Mouse (Mus musculus): ENCODE measurements at regions not wholly inside any gene's neighbourhood (a gene's known extent, or its start where the extent isn't known, plus 50 kb on each side); places are given as distances from the start of the nearest gene placed in this dataset.
A peak's percentile ranks its signal among the peaks of the same experiment; 100 is the strongest.
"Not testable (repeated sequence)": the region's sequence is repeated elsewhere in the genome, so short reads cannot be mapped to it uniquely, and the experiment has no call there.

GRCm38 (mm10) chr15:93024171-93024570 is 250.8 kb downstream of the Gxylt1 start:
- H3K4me1 ChIP-seq (ENCODE audit: control insufficient read depth, insufficient read depth, low read length): no peaks in the 10 kb centered on the region
- no peak overlapping the region for H3K9ac ChIP-seq (replicated peaks; ENCODE audit: low read depth, low read length)
- 53% methylated on average over 6 of the region's 6 CpGs for WGBS
- no peak for ATAC-seq (ENCODE audit: insufficient number of reproducible peaks, insufficient read depth, low FRiP score, low read depth)
- no peaks in the 10 kb centered on the region for H3K27me3 ChIP-seq (ENCODE audit: control insufficient read depth, insufficient read depth, low read length)
- no peaks in the 10 kb centered on the region for H3K36me3 ChIP-seq (ENCODE audit: control insufficient read depth, insufficient read depth, low read length)
- H3K27ac ChIP-seq (ENCODE audit: low read length): no peak overlapping the region
- no peak overlapping the region for H3K4me3 ChIP-seq (ENCODE audit: low read depth, low read length)
- no peak overlapping the region for H3K4me2 ChIP-seq (replicated peaks; ENCODE audit: low read depth, low read length)
- H3K9me3 ChIP-seq (ENCODE audit: control insufficient read depth, low read depth, low read length): no peaks in the 10 kb centered on the region

DNA sequence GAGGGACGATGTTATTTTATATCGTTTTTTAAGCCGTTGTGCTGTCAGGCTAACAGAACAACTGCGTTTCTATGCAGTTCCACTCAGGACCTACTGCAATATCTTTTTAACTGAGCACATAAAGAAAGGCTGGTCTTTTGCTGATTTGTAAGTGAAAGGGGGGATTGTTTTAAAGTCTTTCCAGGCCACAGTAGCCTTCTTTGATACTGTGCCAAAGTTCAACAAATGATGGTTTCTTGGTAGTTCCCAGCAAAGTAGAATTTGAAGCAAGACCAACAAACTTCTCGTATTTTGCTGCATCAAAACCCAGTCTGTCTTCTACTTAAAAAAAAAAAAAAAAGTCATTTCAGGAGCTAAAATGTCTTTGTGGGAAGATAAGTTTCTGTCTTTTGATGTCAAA is 263.8 kb downstream of the Gxylt1 start:
- no peak overlapping the region for H3K9ac ChIP-seq (replicated peaks; ENCODE audit: low read depth, low read length)
- no peak overlapping the region for H3K4me2 ChIP-seq (replicated peaks; ENCODE audit: low read depth, low read length)
- no peak for ATAC-seq (ENCODE audit: insufficient number of reproducible peaks, insufficient read depth, low FRiP score, low read depth)
- WGBS: 74% methylated on average over 5 of the region's 5 CpGs
- H3K36me3 ChIP-seq (ENCODE audit: control insufficient read depth, insufficient read depth, low read length): no peaks in the 10 kb centered on the region
- H3K27me3 ChIP-seq (ENCODE audit: control insufficient read depth, insufficient read depth, low read length): no peaks in the 10 kb centered on the region
- H3K9me3 ChIP-seq (ENCODE audit: control insufficient read depth, low read depth, low read length): no peaks in the 10 kb centered on the region
- no peak overlapping the region for H3K27ac ChIP-seq (ENCODE audit: low read length)
- H3K4me1 ChIP-seq (ENCODE audit: control insufficient read depth, insufficient read depth, low read length): no peaks in the 10 kb centered on the region
- H3K4me3 ChIP-seq (ENCODE audit: low read depth, low read length): no peak overlapping the region

- 33% methylated on average over 2 of the region's 2 CpGs for WGBS
- no peaks in the 10 kb centered on the region for H3K36me3 ChIP-seq (ENCODE audit: control insufficient read depth, insufficient read depth, low read length)
- no peak overlapping the region for H3K27ac ChIP-seq (ENCODE audit: low read length)
- no peaks in the 10 kb centered on the region for H3K27me3 ChIP-seq (ENCODE audit: control insufficient read depth, insufficient read depth, low read length)
- no peaks in the 10 kb centered on the region for H3K9me3 ChIP-seq (ENCODE audit: control insufficient read depth, low read depth, low read length)
- no peak overlapping the region for H3K4me2 ChIP-seq (replicated peaks; ENCODE audit: low read depth, low read length)
- no peak overlapping the region for H3K4me3 ChIP-seq (ENCODE audit: low read depth, low read length)
- no peak overlapping the region for H3K9ac ChIP-seq (replicated peaks; ENCODE audit: low read depth, low read length)
- H3K4me1 ChIP-seq (ENCODE audit: control insufficient read depth, insufficient read depth, low read length): no peaks in the 10 kb centered on the region
- no peak for ATAC-seq (ENCODE audit: insufficient number of reproducible peaks, insufficient read depth, low FRiP score, low read depth)
Observed at GRCm38 (mm10) chr15:93010629-93011028, 264.4 kb downstream of the Gxylt1 start.

- Histone ChIP-seq H3K27ac (ENCODE audit: low read length) (peak overlapping the region; percentile 49; the same call in 1 of the 2 replicates), H3K36me3 (ENCODE audit: control insufficient read depth, insufficient read depth, low read length) (no peaks in the 10 kb centered on the region), H3K4me3 (ENCODE audit: low read depth, low read length) (no peak overlapping the region), H3K27me3 (ENCODE audit: control insufficient read depth, insufficient read depth, low read length) (no peaks in the 10 kb centered on the region), H3K9ac (replicated peaks; ENCODE audit: low read depth, low read length) (no peak overlapping the region), H3K4me2 (replicated peaks; ENCODE audit: low read depth, low read length) (no peak overlapping the region), H3K9me3 (ENCODE audit: control insufficient read depth, low read depth, low read length) (no peaks in the 10 kb centered on the region), H3K4me1 (ENCODE audit: control insufficient read depth, insufficient read depth, low read length) (peaks cover 7% of the 10 kb centered on the region; the same call in 1 of the 2 replicates)
- ATAC-seq (ENCODE audit: insufficient number of reproducible peaks, insufficient read depth, low FRiP score, low read depth): peak; percentile 87
- 26% methylated on average over 7 of the region's 7 CpGs for WGBS
Observed at GRCm38 (mm10) chr15:93005751-93006231, 269.2 kb downstream of the Gxylt1 start.

DNA sequence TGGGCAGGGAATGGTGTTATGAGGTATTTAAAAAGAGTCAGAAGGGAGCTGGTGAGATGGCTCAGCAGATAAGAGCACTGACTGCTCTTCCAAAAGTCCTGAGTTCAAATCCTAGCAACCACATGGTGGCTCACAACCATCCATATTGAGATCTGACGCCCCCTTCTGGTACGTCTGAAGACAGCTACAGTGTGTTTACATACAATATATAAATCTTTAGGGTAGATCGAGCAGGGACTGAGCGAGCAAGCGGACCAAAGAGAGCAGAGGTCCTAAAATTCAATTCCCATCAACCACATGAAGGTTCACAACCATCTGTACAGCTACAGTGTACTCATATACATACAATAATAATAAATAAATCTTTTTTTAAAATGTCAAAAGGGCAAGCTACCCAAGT is 269.8 kb downstream of the Gxylt1 start:
- H3K4me3 ChIP-seq (ENCODE audit: low read depth, low read length); H3K4me1 ChIP-seq (ENCODE audit: control insufficient read depth, insufficient read depth, low read length); ATAC-seq (ENCODE audit: insufficient number of reproducible peaks, insufficient read depth, low FRiP score, low read depth); H3K36me3 ChIP-seq (ENCODE audit: control insufficient read depth, insufficient read depth, low read length); H3K9ac ChIP-seq (replicated peaks; ENCODE audit: low read depth, low read length); H3K27me3 ChIP-seq (ENCODE audit: control insufficient read depth, insufficient read depth, low read length); H3K9me3 ChIP-seq (ENCODE audit: control insufficient read depth, low read depth, low read length); H3K4me2 ChIP-seq (replicated peaks; ENCODE audit: low read depth, low read length): not testable (repeated sequence)
- peak overlapping the region; percentile 49; the same call in 1 of the 2 replicates for H3K27ac ChIP-seq (ENCODE audit: low read length)
- 79% methylated on average over 5 of the region's 5 CpGs for WGBS

DNA sequence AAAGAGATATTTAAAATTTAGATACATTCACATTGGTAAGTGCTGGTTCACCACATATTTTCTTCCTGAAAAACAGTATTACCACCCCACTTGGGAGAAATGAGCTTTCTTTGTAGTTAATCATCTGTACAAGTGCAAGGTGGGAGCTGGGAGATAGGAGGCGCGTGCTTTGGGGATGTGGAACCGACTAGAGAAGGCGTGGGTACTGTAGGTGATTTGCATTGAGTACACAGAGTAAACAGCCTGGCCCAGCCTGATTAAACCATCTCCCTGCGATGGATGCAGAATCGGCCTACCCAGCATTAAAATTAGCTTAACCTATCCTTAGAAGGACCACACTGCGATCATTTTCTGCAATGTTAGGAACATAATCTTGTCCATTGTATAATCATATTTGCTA is 270.4 kb downstream of the Gxylt1 start:
- peaks cover 12% of the 10 kb centered on the region; the same call in 1 of the 2 replicates for H3K4me1 ChIP-seq (ENCODE audit: control insufficient read depth, insufficient read depth, low read length)
- H3K27ac ChIP-seq (ENCODE audit: low read length): no peak overlapping the region
- H3K9ac ChIP-seq (replicated peaks; ENCODE audit: low read depth, low read length): no peak overlapping the region
- H3K4me3 ChIP-seq (ENCODE audit: low read depth, low read length): no peak overlapping the region
- no peaks in the 10 kb centered on the region for H3K27me3 ChIP-seq (ENCODE audit: control insufficient read depth, insufficient read depth, low read length)
- WGBS: 85% methylated on average over 7 of the region's 7 CpGs
- no peaks in the 10 kb centered on the region for H3K9me3 ChIP-seq (ENCODE audit: control insufficient read depth, low read depth, low read length)
- ATAC-seq (ENCODE audit: insufficient number of reproducible peaks, insufficient read depth, low FRiP score, low read depth): no peak
- H3K36me3 ChIP-seq (ENCODE audit: control insufficient read depth, insufficient read depth, low read length): no peaks in the 10 kb centered on the region
- no peak overlapping the region for H3K4me2 ChIP-seq (replicated peaks; ENCODE audit: low read depth, low read length)

DNA sequence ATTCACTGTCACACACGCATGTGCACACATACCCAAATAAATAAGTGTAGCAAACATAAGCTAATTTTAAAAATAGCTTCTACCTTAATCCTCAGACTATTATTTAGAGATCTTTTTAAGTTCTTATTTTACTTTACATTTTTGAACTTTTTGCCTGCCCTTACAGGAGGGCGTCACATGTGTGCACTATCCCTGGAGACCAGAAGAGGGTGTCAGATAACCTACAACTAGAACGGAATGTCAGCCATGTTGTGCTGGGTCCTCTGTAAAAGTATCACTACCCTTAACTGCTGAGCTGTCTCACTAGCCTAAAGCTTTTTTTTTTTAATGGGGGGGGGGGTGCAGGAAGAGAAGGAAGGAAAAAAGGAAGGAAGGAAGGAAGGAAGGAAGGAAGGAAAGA is 271.7 kb downstream of the Gxylt1 start:
- Histone ChIP-seq H3K27ac (ENCODE audit: low read length) (no peak overlapping the region), H3K9me3 (ENCODE audit: control insufficient read depth, low read depth, low read length) (no peaks in the 10 kb centered on the region), H3K36me3 (ENCODE audit: control insufficient read depth, insufficient read depth, low read length) (no peaks in the 10 kb centered on the region), H3K4me2 (replicated peaks; ENCODE audit: low read depth, low read length) (no peak overlapping the region), H3K9ac (replicated peaks; ENCODE audit: low read depth, low read length) (no peak overlapping the region), H3K27me3 (ENCODE audit: control insufficient read depth, insufficient read depth, low read length) (no peaks in the 10 kb centered on the region), H3K4me1 (ENCODE audit: control insufficient read depth, insufficient read depth, low read length) (peaks cover 12% of the 10 kb centered on the region; the same call in 1 of the 2 replicates), H3K4me3 (ENCODE audit: low read depth, low read length) (no peak overlapping the region)
- WGBS: 82% methylated on average over 3 of the region's 3 CpGs
- no peak for ATAC-seq (ENCODE audit: insufficient number of reproducible peaks, insufficient read depth, low FRiP score, low read depth)

GRCm38 (mm10) chr15:93002002-93002904 is 272.7 kb downstream of the Gxylt1 start:
- Histone ChIP-seq H3K9me3 (ENCODE audit: control insufficient read depth, low read depth, low read length) (no peaks in the 10 kb centered on the region), H3K27ac (ENCODE audit: low read length) (no peak overlapping the region), H3K4me3 (ENCODE audit: low read depth, low read length) (peak overlapping the region; percentile 18; the same call in 1 of the 2 replicates), H3K36me3 (ENCODE audit: control insufficient read depth, insufficient read depth, low read length) (no peaks in the 10 kb centered on the region), H3K9ac (replicated peaks; ENCODE audit: low read depth, low read length) (no peak overlapping the region), H3K27me3 (ENCODE audit: control insufficient read depth, insufficient read depth, low read length) (no peaks in the 10 kb centered on the region), H3K4me2 (replicated peaks; ENCODE audit: low read depth, low read length) (peak overlapping the region; percentile 44), H3K4me1 (ENCODE audit: control insufficient read depth, insufficient read depth, low read length) (peaks cover 12% of the 10 kb centered on the region; the same call in 1 of the 2 replicates)
- ATAC-seq (ENCODE audit: insufficient number of reproducible peaks, insufficient read depth, low FRiP score, low read depth): peak; percentile 35; the same call in 1 of the 2 replicates
- 23% methylated on average over 25 of the region's 25 CpGs for whole genome bisulfite sequencing

Data from stomach, embryonic 14.5 days (tissue).